Mouse (Mus musculus) mouse embryonic stem cell (cell line): Measurements from ENCODE around the gene Unc45b.

Experiments
- in situ Hi-C, 2 experiments: fragments of 300-500 bp; cut with MboI; formaldehyde crosslinking; loops; 1 replicate in 1 of 2; 3 replicates in 1 of 2; pipeline ENCODE4 v1.14.3; 2019 to 2020; ENCODE audit warnings: low sequenced_read_pairs in 2 of 2, low pct_unique_long_range_greater_than_20kb in 1 of 2, mixed read lengths in 1 of 2; ENCODE audit not compliant: unreplicated experiment in 1 of 2

The Unc45b gene

GRCm38 (mm10) chr11:82889524-82890341 lies 20.6 kb upstream of the Unc45b start:
- in situ Hi-C loops: loop anchor here (5.0 to 25.0 kb wide), 3 partner anchors 72 to 277 kb away; no protein-coding TSS in a partner anchor

- in situ Hi-C loops: loop anchor here in 1 of 2 experiments (25.0 kb wide), 1 partner anchor 278 kb away; no protein-coding TSS in a partner anchor
These were observed 20.0 kb upstream of the Unc45b start, which contains the start of gene Rad51d for GRCm38 (mm10) chr11:82890342-82890762. Gene Rad51d (minus strand): TSS chr11:82890614.

- in situ Hi-C loops: loop anchor here in 1 of 2 experiments (25.0 kb wide), 1 partner anchor 280 kb away; no protein-coding TSS in a partner anchor
These were observed 18.4 kb upstream of the Unc45b start, which contains the start of gene Fndc8 for GRCm38 (mm10) chr11:82891936-82892335. Gene Fndc8 (plus strand): TSS chr11:82892124.

GRCm38 (mm10) chr11:82897478-82897877 lies 12.9 kb upstream of the Unc45b start:
- in situ Hi-C loops: loop anchor here in 1 of 2 experiments (25.0 kb wide), 1 partner anchor 285 kb away; no protein-coding TSS in a partner anchor

- in situ Hi-C loops: loop anchor here in 1 of 2 experiments (25.0 kb wide), 2 partner anchors 287 to 288 kb away; partner anchors contain the start of genes Slfn3 and Slfn4
These were observed 10.6 kb upstream of the Unc45b start for GRCm38 (mm10) chr11:82899720-82900119.

- in situ Hi-C loops: loop anchor here in 1 of 2 experiments (25.0 kb wide), 1 partner anchor 286 kb away; the partner anchor contains the start of genes Slfn3 and Slfn4
These were observed 8.6 kb upstream of the Unc45b start for GRCm38 (mm10) chr11:82901606-82902310.

- in situ Hi-C loops: loop anchor here in 1 of 2 experiments (25.0 kb wide), 1 partner anchor 282 kb away; the partner anchor contains the start of genes Slfn3 and Slfn4
These were observed 5.4 kb upstream of the Unc45b start for GRCm38 (mm10) chr11:82904952-82905351.

- in situ Hi-C loops: loop anchor here in 1 of 2 experiments (25.0 kb wide), 1 partner anchor 281 kb away; the partner anchor contains the start of genes Slfn3 and Slfn4
These were observed 4.5 kb upstream of the Unc45b start for GRCm38 (mm10) chr11:82905816-82906215.

- in situ Hi-C loops: loop anchor here in 1 of 2 experiments (25.0 kb wide), 1 partner anchor 279 kb away; the partner anchor contains the start of genes Slfn3 and Slfn4
These were observed 2.4 kb upstream of the Unc45b start, which contains the start of gene Nle1 for GRCm38 (mm10) chr11:82907651-82908607. Gene Nle1 (minus strand): TSS chr11:82908411.

- in situ Hi-C loops: loop anchor here in 1 of 2 experiments (25.0 kb wide), 1 partner anchor 279 kb away; the partner anchor contains the start of genes Slfn3 and Slfn4
These were observed 1.8 kb upstream of the Unc45b start for GRCm38 (mm10) chr11:82908608-82908989.

GRCm38 (mm10) chr11:82910679-82911389 lies 484 bp downstream of the Unc45b start:
- in situ Hi-C loops: loop anchor here in 1 of 2 experiments (25.0 kb wide), 1 partner anchor 276 kb away; the partner anchor contains the start of genes Slfn3 and Slfn4

- in situ Hi-C loops: loop anchor here in 1 of 2 experiments (25.0 kb wide), 1 partner anchor 272 kb away; the partner anchor contains the start of genes Slfn3 and Slfn4
These were observed 4.5 kb downstream of the Unc45b start for GRCm38 (mm10) chr11:82914711-82915352.

- in situ Hi-C loops: loop anchor here in 1 of 2 experiments (25.0 kb wide), 1 partner anchor 267 kb away; the partner anchor contains the start of genes Slfn3 and Slfn4
These were observed 10.4 kb downstream of the Unc45b start for GRCm38 (mm10) chr11:82920768-82921167.

GRCm38 (mm10) chr11:82921691-82922090 lies 11.3 kb downstream of the Unc45b start:
- in situ Hi-C loops: loop anchor here in 1 of 2 experiments (25.0 kb wide), 1 partner anchor 266 kb away; the partner anchor contains the start of genes Slfn3 and Slfn4

- in situ Hi-C loops: loop anchor here in 1 of 2 experiments (25.0 kb wide), 1 partner anchor 263 kb away; the partner anchor contains the start of genes Slfn3 and Slfn4
These were observed 13.6 kb downstream of the Unc45b start for GRCm38 (mm10) chr11:82923910-82924309.
